Mouse (Mus musculus) stomach, embryonic 15.5 days (tissue): ENCODE data around the gene Hipk1. TPM values are rescaled to one million over a fixed set of nuclear protein-coding genes. Genes with fewer than 3 reads are reported as not detected.
"Not testable (repeated sequence)": the region's sequence is repeated elsewhere in the genome, so short reads cannot be mapped to it uniquely, and the experiment has no call there.

ENCODE experiments used
- ATAC-seq: fragments of 200-750 bp; cut with Nextera tagmentation; 2 replicates; pipeline ENCODE4 v1.8.0; 2017; ENCODE audit warnings: low read depth, moderate number of reproducible peaks, moderate TSS enrichment; ENCODE audit not compliant: insufficient read depth, low FRiP score
- H3K27ac ChIP-seq: fragments of 300-500 bp; sonication (generic); 2 replicates; pipeline ENCODE4 v1.5.1; 2015; ENCODE audit warnings: mild to moderate bottlenecking, inconsistent platforms
- H3K27me3 ChIP-seq: fragments of 300-500 bp; sonication (generic); replicated peaks from 2 replicates; pipeline ENCODE4 v1.6.1; 2015; ENCODE audit warnings: inconsistent platforms
- H3K36me3 ChIP-seq: fragments of 300-500 bp; sonication (generic); 2 replicates; pipeline ENCODE4 v1.6.1; 2015; ENCODE audit warnings: inconsistent platforms
- H3K4me1 ChIP-seq: fragments of 300-500 bp; sonication (generic); 2 replicates; pipeline ENCODE4 v1.6.1; 2015; ENCODE audit warnings: inconsistent platforms
- H3K4me2 ChIP-seq: fragments of 300-500 bp; sonication (generic); 2 replicates; pipeline ENCODE4 v1.6.1; 2015; ENCODE audit warnings: mild to moderate bottlenecking, inconsistent platforms
- H3K4me3 ChIP-seq: fragments of 300-500 bp; sonication (generic); replicated peaks from 2 replicates; pipeline ENCODE4 v1.5.1; 2015; ENCODE audit warnings: inconsistent platforms
- H3K9ac ChIP-seq: fragments of 300-500 bp; sonication (generic); 2 replicates; pipeline ENCODE4 v1.6.1; 2015; ENCODE audit warnings: inconsistent platforms
- H3K9me3 ChIP-seq: fragments of 300-500 bp; sonication (generic); 2 replicates; pipeline ENCODE4 v1.6.1; 2016; ENCODE audit warnings: inconsistent platforms
- WGBS: fragments of 180-500 bp; shearing (Covaris S2); methylation state at CpG from one replicate; pipeline ENCODE4 v1.1.7; 2015; 5-methylcytosine and 5-hydroxymethylcytosine counted together
- polyA plus RNA-seq: library from polyadenylated mRNA; unstranded; fragments of >200 nt; fragmentation: Nextera tagmentation; extraction: Ambion mirVana; gene quantifications from 2 replicates; pipeline ENCODE4 v1.2.1, GENCODE M21; 2015

Hipk1 gene
- polyA plus RNA-seq: 10.1 and 11.1 TPM in 2 replicates

- H3K9ac ChIP-seq: peak within 1 kb of the TSS; percentile 84
- no peaks in the 10 kb centered on the region for H3K27me3 ChIP-seq
- WGBS: 9% methylated on average over 49 of the region's 49 CpGs
Observed at GRCm38 (mm10) chr3:103791230-103792110, at the start of gene Hipk1. TSS of gene Hipk1 (minus strand) at chr3:103791563.

GRCm38 (mm10) chr3:103840946-103841345 is 49.6 kb upstream of the Hipk1 start:
- not testable (repeated sequence) for H3K9ac ChIP-seq, ATAC-seq, H3K4me3 ChIP-seq, H3K36me3 ChIP-seq, H3K27ac ChIP-seq, H3K27me3 ChIP-seq, H3K4me1 ChIP-seq, H3K9me3 ChIP-seq, H3K4me2 ChIP-seq
- 86% methylated on average over 7 of the region's 7 CpGs for WGBS

More at GRCm38 (mm10) chr3:103791230-103792110, at the start of gene Hipk1:
- peak within 1 kb of the TSS; percentile 76 for H3K4me2 ChIP-seq
- no peaks in the 10 kb centered on the region for H3K9me3 ChIP-seq
- H3K4me1 ChIP-seq: no peaks in the 10 kb centered on the region
- peak; percentile 93 for ATAC-seq
- H3K36me3 ChIP-seq: no peaks in the 10 kb centered on the region
- H3K4me3 ChIP-seq: peak within 1 kb of the TSS; percentile 91
- peak within 1 kb of the TSS; percentile 90 for H3K27ac ChIP-seq

DNA sequence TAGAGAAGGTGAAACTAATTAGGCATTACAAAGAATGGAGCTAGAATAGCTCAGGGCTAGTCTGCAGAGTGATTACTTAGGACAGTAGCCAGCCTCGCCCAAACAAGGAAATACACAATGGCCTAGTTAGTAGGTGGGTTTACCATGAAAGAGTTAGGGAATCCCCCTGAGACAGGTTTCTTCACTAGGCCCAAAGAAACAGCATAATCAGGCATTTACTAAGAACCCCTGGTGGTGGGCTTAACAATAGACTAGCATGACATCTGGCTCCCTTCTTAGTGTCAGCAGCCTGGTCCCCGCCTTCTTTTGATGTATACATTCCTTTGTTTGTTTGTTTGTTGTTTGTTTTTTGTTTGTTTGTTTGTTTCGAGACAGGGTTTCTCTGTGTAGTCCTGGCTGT is 48.8 kb upstream of the Hipk1 start:
- 83% methylated on average over 3 of the region's 3 CpGs for WGBS
- H3K9ac ChIP-seq, H3K27me3 ChIP-seq, ATAC-seq, H3K27ac ChIP-seq, H3K4me2 ChIP-seq, H3K9me3 ChIP-seq, H3K36me3 ChIP-seq, H3K4me3 ChIP-seq, H3K4me1 ChIP-seq: not testable (repeated sequence)

- Histone ChIP-seq H3K9ac (no peak overlapping the region), H3K36me3 (no peaks in the 10 kb centered on the region), H3K4me2 (no peak overlapping the region), H3K27ac (no peak overlapping the region), H3K27me3 (no peaks in the 10 kb centered on the region), H3K9me3 (no peaks in the 10 kb centered on the region), H3K4me1 (no peaks in the 10 kb centered on the region), H3K4me3 (no peak overlapping the region)
- 92% methylated on average over 6 of the region's 6 CpGs for WGBS
- no peak for ATAC-seq
Observed at GRCm38 (mm10) chr3:103839711-103840110, 48.3 kb upstream of the Hipk1 start.

- no peak overlapping the region for H3K4me2 ChIP-seq
- no peaks in the 10 kb centered on the region for H3K4me1 ChIP-seq
- H3K9me3 ChIP-seq: no peaks in the 10 kb centered on the region
- ATAC-seq: no peak
- H3K4me3 ChIP-seq: no peak overlapping the region
- no peaks in the 10 kb centered on the region for H3K36me3 ChIP-seq
- WGBS: 95% methylated on average over 5 of the region's 5 CpGs
- H3K27me3 ChIP-seq: no peaks in the 10 kb centered on the region
- H3K9ac ChIP-seq: no peak overlapping the region
- H3K27ac ChIP-seq: no peak overlapping the region
Observed at GRCm38 (mm10) chr3:103836453-103836852, 45.1 kb upstream of the Hipk1 start.

DNA sequence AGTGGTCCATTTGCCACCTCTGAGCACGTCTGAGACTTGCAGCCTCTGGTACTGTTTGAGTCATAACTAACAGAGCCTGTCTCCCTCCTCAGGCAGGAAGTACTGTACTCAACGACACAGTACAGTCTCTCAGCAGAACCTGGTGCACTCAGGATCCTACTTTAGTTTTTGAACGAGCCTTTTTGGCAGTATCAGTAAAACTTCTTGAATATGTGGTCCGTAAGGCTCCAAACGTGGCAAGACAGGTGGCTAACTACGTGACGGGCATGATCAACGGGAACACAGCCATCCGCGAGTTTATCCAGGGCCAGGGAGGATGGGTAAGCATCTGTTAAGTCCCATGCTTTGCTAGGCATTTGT is 44.6 kb upstream of the Hipk1 start:
- Histone ChIP-seq H3K36me3 (no peaks in the 10 kb centered on the region), H3K4me3 (no peak overlapping the region), H3K27me3 (no peaks in the 10 kb centered on the region), H3K27ac (no peak overlapping the region), H3K4me2 (no peak overlapping the region), H3K9ac (no peak overlapping the region), H3K4me1 (no peaks in the 10 kb centered on the region), H3K9me3 (no peaks in the 10 kb centered on the region)
- 77% methylated on average over 10 of the region's 10 CpGs for WGBS
- no peak for ATAC-seq

GRCm38 (mm10) chr3:103835272-103835950 is 44.0 kb upstream of the Hipk1 start:
- H3K27me3 ChIP-seq: no peaks in the 10 kb centered on the region

GRCm38 (mm10) chr3:103834001-103834400 is 42.6 kb upstream of the Hipk1 start:
- Histone ChIP-seq H3K4me2 (no peak overlapping the region), H3K27me3 (no peaks in the 10 kb centered on the region), H3K36me3 (no peaks in the 10 kb centered on the region), H3K9me3 (no peaks in the 10 kb centered on the region), H3K9ac (no peak overlapping the region), H3K4me3 (no peak overlapping the region), H3K4me1 (no peaks in the 10 kb centered on the region), H3K27ac (no peak overlapping the region)
- no peak for ATAC-seq
- 84% methylated on average over 2 of the region's 2 CpGs for WGBS

More at GRCm38 (mm10) chr3:103835272-103835950, 44.0 kb upstream of the Hipk1 start:
- no peak overlapping the region for H3K27ac ChIP-seq
- ATAC-seq: no peak
- H3K36me3 ChIP-seq: no peaks in the 10 kb centered on the region
- H3K9ac ChIP-seq: no peak overlapping the region
- H3K4me1 ChIP-seq: no peaks in the 10 kb centered on the region
- 71% methylated on average over 6 of the region's 6 CpGs for WGBS
- no peak overlapping the region for H3K4me3 ChIP-seq
- H3K9me3 ChIP-seq: no peaks in the 10 kb centered on the region
- no peak overlapping the region for H3K4me2 ChIP-seq

DNA sequence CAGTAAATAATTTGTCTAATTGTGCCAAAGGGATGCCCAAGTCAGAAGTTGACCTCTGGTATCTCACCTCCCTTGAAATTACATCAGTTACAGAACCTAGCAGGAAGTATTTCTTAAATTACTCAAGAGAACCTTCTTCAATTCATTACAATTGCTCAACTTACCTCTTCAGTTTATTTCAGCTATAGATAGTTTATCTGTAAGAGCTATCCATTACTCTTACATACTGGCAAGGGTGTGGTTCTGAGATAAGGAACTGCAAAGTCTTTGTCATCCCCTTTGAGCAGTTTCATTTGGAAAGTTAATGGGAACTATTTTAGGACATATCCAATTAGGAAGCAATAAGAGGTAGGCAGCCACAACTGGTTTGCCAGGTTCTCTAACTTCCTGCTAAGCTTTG is 41.1 kb upstream of the Hipk1 start, which contains the start of gene Bcl2l15:
Gene Bcl2l15, plus strand, starts transcription at position 176 of the 400 bp plus-strand sequence.
- Histone ChIP-seq H3K9me3 (no peaks in the 10 kb centered on the region), H3K4me3 (no peak within 1 kb of the TSS), H3K4me2 (no peak within 1 kb of the TSS), H3K9ac (no peak within 1 kb of the TSS), H3K27ac (no peak within 1 kb of the TSS), H3K27me3 (no peaks in the 10 kb centered on the region), H3K36me3 (no peaks in the 10 kb centered on the region), H3K4me1 (no peaks in the 10 kb centered on the region)
- no peak for ATAC-seq

- Histone ChIP-seq H3K9ac (no peak overlapping the region), H3K4me3 (no peak overlapping the region), H3K27ac (no peak overlapping the region), H3K27me3 (no peaks in the 10 kb centered on the region), H3K36me3 (no peaks in the 10 kb centered on the region), H3K4me2 (no peak overlapping the region), H3K4me1 (no peaks in the 10 kb centered on the region), H3K9me3 (no peaks in the 10 kb centered on the region)
- no peak for ATAC-seq
- WGBS: 78% methylated on average over 7 of the region's 7 CpGs
Observed at GRCm38 (mm10) chr3:103831146-103831545, 39.8 kb upstream of the Hipk1 start.

DNA sequence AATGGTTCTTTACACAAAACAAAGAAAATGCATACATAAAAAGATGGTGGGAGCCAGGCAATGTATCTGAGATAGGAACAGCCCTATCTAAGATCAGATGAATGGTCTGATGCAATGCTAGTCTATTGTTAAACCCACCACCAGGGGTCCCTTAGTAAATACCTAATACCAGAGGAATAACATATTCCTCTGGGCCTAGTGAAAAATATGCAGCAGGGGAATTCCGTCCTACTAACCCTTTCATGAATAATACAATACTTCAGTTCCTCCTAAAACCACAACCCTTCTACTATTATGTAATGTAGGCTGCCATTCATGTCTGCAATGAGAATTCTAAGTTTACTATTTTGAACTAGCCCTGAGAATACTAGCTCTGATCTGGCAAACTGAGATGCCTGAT is 39.3 kb upstream of the Hipk1 start:
- H3K27me3 ChIP-seq, H3K27ac ChIP-seq, H3K36me3 ChIP-seq, H3K4me2 ChIP-seq, H3K4me1 ChIP-seq, H3K9me3 ChIP-seq, ATAC-seq, H3K9ac ChIP-seq, H3K4me3 ChIP-seq: not testable (repeated sequence)
- WGBS: 61% methylated on average over 1 of the region's 1 CpGs

GRCm38 (mm10) chr3:103829036-103829435 is 37.7 kb upstream of the Hipk1 start:
- ATAC-seq: no peak
- H3K36me3 ChIP-seq: no peaks in the 10 kb centered on the region
- H3K9ac ChIP-seq: no peak overlapping the region
- no peaks in the 10 kb centered on the region for H3K9me3 ChIP-seq
- H3K4me3 ChIP-seq: no peak overlapping the region
- H3K4me2 ChIP-seq: no peak overlapping the region
- H3K27me3 ChIP-seq: no peaks in the 10 kb centered on the region
- H3K27ac ChIP-seq: no peak overlapping the region
- H3K4me1 ChIP-seq: no peaks in the 10 kb centered on the region
- WGBS: 78% methylated on average over 3 of the region's 3 CpGs
